Mouse (Mus musculus) C2C12 (cell line): ENCODE measurements at regions not wholly inside any gene's neighbourhood (a gene's known extent, or its start where the extent isn't known, plus 50 kb on each side); places are given as distances from the start of the nearest gene placed in this dataset.

Experiments used
- H3K27me3 ChIP-seq: one replicate; pipeline ENCODE4 v1.6.1; 2011; ENCODE audit not compliant: control insufficient read depth, insufficient read depth, insufficient read length
- H3K36me3 ChIP-seq: one replicate; pipeline ENCODE4 v1.6.1; 2011; ENCODE audit not compliant: control insufficient read depth, insufficient read depth
- H3K4me3 ChIP-seq: one replicate; pipeline ENCODE4 v1.5.1; 2011; ENCODE audit warnings: mild to moderate bottlenecking, control low read depth; ENCODE audit not compliant: poor library complexity, insufficient read depth, severe bottlenecking
- H3K79me2 ChIP-seq: one replicate; pipeline ENCODE4 v1.6.1; 2011; ENCODE audit not compliant: control insufficient read depth, insufficient read depth
- H3K79me3 ChIP-seq: one replicate; pipeline ENCODE4 v1.6.1; 2011; ENCODE audit warnings: low read depth, control low read depth
- H3ac ChIP-seq: one replicate; pipeline ENCODE3; 2011; ENCODE audit warnings: low read depth; ENCODE audit not compliant: control insufficient read depth, insufficient read length
- CEBPB ChIP-seq: IDR thresholded peaks from one replicate; pipeline ENCODE4 v1.6.1; 2011; ENCODE audit warnings: low read depth, mild to moderate bottlenecking, control low read depth, moderate library complexity
- CTCF ChIP-seq: IDR thresholded peaks from one replicate; pipeline ENCODE4 v1.5.1; 2011; ENCODE audit not compliant: control insufficient read depth, insufficient read depth, insufficient read length
- FOSL1 ChIP-seq: IDR thresholded peaks from one replicate; pipeline ENCODE4 v1.8.0; 2011; ENCODE audit warnings: mild to moderate bottlenecking, low read length; ENCODE audit not compliant: poor library complexity, insufficient read depth, severe bottlenecking
- MAX ChIP-seq: IDR thresholded peaks from one replicate; pipeline ENCODE4 v1.6.1; 2011; ENCODE audit warnings: mild to moderate bottlenecking, control low read depth
- MYOD1 ChIP-seq: IDR thresholded peaks from one replicate; pipeline ENCODE4 v1.6.1; 2011; ENCODE audit warnings: low read depth; ENCODE audit not compliant: control insufficient read depth, insufficient read length
- MYOG ChIP-seq: IDR thresholded peaks from one replicate; pipeline ENCODE4 v1.6.1; 2011; ENCODE audit not compliant: control insufficient read depth, insufficient read length; ENCODE audit errors: extremely low read depth
- USF1 ChIP-seq: IDR thresholded peaks from one replicate; pipeline ENCODE4 v1.6.1; 2011; ENCODE audit warnings: low read depth, mild to moderate bottlenecking, control low read depth, moderate library complexity

DNA sequence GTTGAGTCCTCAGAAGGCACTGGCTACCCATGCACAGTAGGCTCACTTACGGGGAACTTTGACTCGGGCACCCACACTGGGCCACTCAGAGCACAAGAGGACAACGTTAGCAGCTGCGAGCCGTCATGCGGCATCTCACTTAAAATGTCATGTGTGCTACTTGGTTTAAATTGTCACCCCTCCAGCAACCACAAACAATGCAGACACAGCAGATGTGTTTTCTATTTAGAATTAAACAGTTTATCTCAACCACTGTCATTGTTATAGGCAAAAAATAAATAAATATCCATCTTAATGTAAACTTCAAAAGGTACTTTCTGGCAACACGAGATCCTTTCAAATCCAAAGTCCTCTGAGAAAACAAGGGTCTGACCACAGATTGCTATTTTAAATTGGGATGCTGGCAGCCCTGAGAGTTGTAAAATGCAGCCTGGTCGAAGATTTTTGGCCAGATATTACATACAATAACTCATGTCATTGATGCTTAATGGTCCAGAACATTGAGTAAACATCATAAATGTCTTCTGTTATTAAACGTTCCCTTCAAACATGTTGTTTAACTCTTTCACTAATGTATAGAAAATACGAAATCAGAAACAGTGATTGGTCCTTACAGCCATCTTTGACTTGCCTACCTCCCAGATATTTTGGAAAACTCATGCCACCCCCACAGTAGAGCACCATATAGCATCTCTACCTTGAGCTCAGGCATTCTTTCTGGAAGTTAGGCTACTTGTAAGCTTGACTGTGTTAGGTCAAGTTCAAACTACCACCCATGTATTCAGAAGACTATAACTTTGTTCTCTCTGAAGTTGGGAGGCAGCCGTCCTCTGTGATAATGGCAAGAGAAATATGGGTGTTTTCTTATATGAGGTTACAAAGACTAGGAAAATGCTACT is 232.8 kb upstream of the Tcf21 start:
- Histone ChIP-seq H3K79me3 (no peaks in the 10 kb centered on the region), H3K79me2 (no peaks in the 10 kb centered on the region), H3K36me3 (no peaks in the 10 kb centered on the region), H3K27me3 (no peaks in the 10 kb centered on the region), H3ac (no peak overlapping the region), H3K4me3 (no peak overlapping the region)
- TF ChIP-seq MYOD1 = no peak
- TF ChIP-seq MYOG = no peak
- TF ChIP-seq CTCF = no peak
- TF ChIP-seq USF1 = no peak
- TF ChIP-seq FOSL1 = no peak
- TF ChIP-seq CEBPB = no peak
- TF ChIP-seq MAX = no peak

DNA sequence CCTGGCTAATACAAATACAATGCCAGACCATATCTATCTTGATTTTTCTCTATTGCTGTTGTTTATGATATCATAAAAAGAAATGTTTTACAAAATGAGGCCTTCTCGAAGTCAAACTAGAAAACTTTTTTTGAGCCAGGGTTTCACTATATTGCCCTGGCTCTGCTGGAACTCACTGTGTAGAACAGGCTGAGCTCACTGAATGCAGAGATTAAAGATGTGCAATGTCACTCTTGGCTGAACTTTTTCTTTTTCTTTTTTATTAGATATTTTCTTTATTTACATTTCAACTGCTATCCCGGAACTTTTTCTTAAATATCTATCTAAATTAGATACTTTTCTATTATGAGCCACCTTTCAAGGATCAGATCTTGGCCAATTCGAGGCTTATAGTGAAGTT is 224.5 kb upstream of the Tcf21 start:
- Histone ChIP-seq H3K4me3 (no peak overlapping the region), H3K36me3 (no peaks in the 10 kb centered on the region), H3K79me3 (no peaks in the 10 kb centered on the region), H3K27me3 (no peaks in the 10 kb centered on the region), H3ac (no peak overlapping the region), H3K79me2 (no peaks in the 10 kb centered on the region)
- TF ChIP-seq USF1 = no peak
- no peak for TF ChIP-seq CEBPB
- no peak for TF ChIP-seq FOSL1
- TF ChIP-seq CTCF = no peak

DNA sequence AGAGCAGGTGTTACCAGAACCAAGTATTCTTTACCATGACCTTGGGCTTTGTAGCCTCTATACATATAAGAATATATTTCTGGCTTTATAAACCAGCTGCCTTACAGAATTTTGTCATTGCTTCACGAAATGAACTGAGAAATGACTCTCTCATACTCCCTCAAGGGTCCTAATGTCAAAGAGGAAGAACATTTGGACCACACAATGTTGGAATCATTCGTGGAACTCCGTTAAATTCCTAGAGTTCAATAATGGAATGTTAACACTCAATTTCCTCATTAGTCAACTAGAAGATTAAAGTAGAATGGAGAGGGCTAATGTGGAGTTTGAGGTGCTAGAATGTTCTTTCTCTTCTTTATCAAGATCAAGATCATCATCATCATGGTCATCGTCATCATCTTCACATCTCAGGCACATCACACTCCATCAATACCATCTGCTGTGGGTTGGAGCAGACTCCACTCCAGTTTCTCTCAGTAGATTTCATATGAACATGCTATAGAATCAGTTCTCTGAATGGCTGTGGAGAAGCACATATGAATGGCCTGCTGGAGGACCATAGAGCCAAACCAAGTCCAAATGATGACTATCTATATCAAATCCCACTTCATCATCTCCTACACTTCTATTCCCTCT is 211.6 kb upstream of the Tcf21 start:
- no peaks in the 10 kb centered on the region for H3K27me3 ChIP-seq
- no peaks in the 10 kb centered on the region for H3K36me3 ChIP-seq
- H3K4me3 ChIP-seq = no peak overlapping the region
- TF ChIP-seq FOSL1 = no peak
- TF ChIP-seq CTCF = no peak
- no peak for TF ChIP-seq USF1
- no peaks in the 10 kb centered on the region for H3K79me2 ChIP-seq
- no peaks in the 10 kb centered on the region for H3K79me3 ChIP-seq
- no peak overlapping the region for H3ac ChIP-seq

DNA sequence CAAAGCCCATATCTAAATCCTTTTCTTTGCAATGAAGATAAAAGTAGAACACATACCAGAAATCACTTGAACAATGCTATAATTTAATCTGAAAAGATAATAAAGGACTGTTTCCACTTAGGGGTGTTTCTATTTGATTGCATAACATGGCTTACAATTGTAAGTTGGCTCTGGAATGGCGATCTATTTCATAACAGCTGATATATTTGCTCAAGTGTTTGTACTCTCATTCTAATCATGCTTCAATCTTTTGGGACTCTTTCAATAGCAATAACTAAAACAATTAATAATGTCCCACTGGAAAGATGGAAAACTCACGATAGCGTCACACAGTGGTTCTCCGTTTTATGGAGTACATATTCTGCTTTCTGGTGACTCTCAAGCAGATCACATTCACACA is 208.0 kb upstream of the Tcf21 start:
- no peaks in the 10 kb centered on the region for H3K27me3 ChIP-seq
- no peaks in the 10 kb centered on the region for H3K79me3 ChIP-seq
- TF ChIP-seq MAX = no peak
- H3K79me2 ChIP-seq = no peaks in the 10 kb centered on the region
- H3K4me3 ChIP-seq = no peak overlapping the region
- no peaks in the 10 kb centered on the region for H3K36me3 ChIP-seq
- H3ac ChIP-seq = no peak overlapping the region

DNA sequence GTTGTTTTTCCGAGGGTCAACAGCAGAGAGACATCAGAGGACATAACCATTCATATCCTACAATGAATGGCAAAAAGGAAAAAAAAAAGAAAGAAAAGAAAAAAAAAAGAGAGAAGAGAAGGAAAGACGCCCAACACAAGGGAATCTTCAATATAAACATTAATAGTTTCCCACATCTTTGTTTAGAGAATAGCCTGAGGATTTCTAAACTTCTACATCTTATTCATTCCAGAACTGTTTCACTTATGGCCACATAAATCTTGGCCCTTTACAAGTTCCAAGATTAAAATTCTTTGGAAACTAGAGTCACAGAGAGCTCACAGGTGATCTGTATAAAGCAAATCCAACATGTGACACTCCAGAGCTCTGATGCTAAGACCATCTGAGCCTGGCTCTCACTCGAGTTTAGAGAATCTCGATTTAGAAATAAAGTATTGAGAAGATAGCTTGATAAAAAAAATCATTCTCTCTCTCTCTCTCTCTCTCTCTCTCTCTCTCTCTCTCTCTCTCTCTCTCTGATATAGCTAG is 197.2 kb upstream of the Tcf21 start:
- no peaks in the 10 kb centered on the region for H3K79me2 ChIP-seq
- no peak overlapping the region for H3ac ChIP-seq
- H3K4me3 ChIP-seq = no peak overlapping the region
- H3K36me3 ChIP-seq = no peaks in the 10 kb centered on the region
- TF ChIP-seq MYOD1 = no peak
- no peak for TF ChIP-seq USF1
- TF ChIP-seq FOSL1 = no peak
- no peak for TF ChIP-seq MAX
- TF ChIP-seq CEBPB = no peak
- no peak for TF ChIP-seq CTCF
- no peak for TF ChIP-seq MYOG
- no peaks in the 10 kb centered on the region for H3K27me3 ChIP-seq
- H3K79me3 ChIP-seq = no peaks in the 10 kb centered on the region

DNA sequence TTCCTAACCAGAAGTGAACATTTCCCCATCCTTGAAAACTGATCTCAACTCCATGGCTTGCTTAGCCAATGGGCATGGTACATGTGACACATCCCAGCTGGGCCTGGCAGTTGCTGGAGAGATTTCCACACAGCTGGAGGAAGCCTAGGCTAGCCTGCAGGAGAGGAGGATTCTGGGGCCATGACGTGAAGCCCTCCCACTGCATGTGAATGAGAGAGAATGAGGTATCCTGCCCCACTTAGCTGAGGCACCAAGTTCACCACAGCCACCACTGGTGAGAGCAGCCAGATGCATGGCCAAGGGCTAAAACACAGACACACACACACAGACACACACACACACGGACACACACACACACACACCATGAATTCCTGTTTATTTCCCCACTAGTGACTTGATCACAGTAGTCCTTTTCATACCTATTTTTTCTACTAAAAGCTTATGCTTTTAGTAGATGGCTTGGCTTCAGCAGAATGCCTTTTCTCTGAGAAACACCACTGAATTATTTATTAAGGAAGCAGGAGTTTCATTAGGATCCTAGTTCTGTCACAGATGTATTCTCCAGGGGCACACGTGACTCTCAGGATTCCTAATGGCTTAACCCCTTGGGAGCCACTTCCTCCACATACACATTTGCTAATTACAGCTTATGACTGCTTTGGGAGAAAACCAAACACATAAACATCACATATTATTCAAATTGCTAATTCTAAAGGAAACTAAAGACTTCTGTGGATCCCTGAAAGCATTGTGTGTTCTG is 196.1 kb upstream of the Tcf21 start:
- Histone ChIP-seq H3K79me3 (no peaks in the 10 kb centered on the region), H3K79me2 (no peaks in the 10 kb centered on the region), H3K27me3 (no peaks in the 10 kb centered on the region), H3K36me3 (no peaks in the 10 kb centered on the region), H3K4me3 (no peak overlapping the region), H3ac (no peak overlapping the region)
- no peak for TF ChIP-seq MAX
- TF ChIP-seq FOSL1 = no peak
- no peak for TF ChIP-seq CTCF
- TF ChIP-seq USF1 = no peak
- no peak for TF ChIP-seq MYOD1
- TF ChIP-seq MYOG = no peak
- no peak for TF ChIP-seq CEBPB
